Mouse (Mus musculus): ENCODE data around the gene Olfr1086. TPM values are rescaled to one million over a fixed set of nuclear protein-coding genes. Genes with fewer than 3 reads are reported as not detected.
"Not testable (repeated sequence)": the region's sequence is repeated elsewhere in the genome, so short reads cannot be mapped to it uniquely, and the experiment has no call there.

The Olfr1086 gene
- not detected for total RNA-seq (2021)

- DNase-seq: no peak
These were observed at the start of gene Olfr1086 for GRCm38 (mm10) chr2:86679992-86680391. Gene Olfr1086 (minus strand): TSS chr2:86680092.

DNA sequence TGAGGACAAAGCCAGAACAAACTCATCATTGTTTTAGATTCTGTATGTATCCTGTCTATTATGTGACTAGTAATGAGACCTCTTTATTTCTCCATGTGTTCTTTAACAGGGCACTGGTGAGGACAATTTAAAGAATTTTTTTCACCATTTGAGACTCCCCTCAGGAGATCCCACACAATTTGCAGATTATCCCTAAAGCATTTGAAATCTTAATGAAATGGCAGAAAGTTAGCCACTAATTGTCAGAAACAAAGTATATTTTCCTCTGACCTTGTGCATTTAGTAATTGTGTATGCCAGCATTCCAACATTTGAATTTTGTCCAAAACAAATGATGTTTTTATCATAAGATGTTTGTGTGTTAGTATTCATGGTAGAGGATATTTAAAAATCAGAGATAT, 18.4 kb upstream of the Olfr1086 start, which contains the start of gene Olfr1087:
Olfr1087 (minus strand) TSS at position 101 of the 400 bp plus-strand sequence.
- no peak for DNase-seq

DNA sequence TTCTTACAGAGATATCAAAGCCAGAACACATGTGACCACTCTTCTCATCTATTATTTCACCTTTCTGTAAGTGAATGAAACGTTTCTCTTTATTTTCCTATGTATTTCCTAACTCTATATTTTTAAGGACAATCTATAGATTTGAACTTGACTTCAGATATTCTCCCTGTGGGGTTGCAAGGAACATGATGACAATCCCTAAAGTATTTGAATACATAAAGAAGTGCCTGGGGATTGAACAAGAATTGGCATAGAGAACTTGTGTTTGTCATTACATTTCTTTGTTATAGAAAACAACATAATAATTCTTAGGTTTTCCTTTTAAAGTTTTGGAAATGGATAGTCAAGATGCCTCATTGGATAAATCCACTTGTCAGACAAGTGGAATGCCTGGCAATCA, 18.0 kb downstream of the Olfr1086 start, which contains the start of gene Olfr1085:
Olfr1085 (minus strand) TSS at position 101 of the 400 bp plus-strand sequence.
- DNase-seq: no peak

GRCm38 (mm10) chr2:86639625-86640024, 40.3 kb downstream of the Olfr1086 start, which contains the start of gene Olfr1084:
Gene Olfr1084 (minus strand): TSS chr2:86639725.
- not testable (repeated sequence) for DNase-seq

Other genes starting within 250 kb of the Olfr1086 start
- not detected for gene Olfr1065, start 229.5 kb downstream of the Olfr1086 start, total RNA-seq (2021)
- gene Olfr1066, start 223.8 kb downstream of the Olfr1086 start, total RNA-seq (2021): not detected
- not detected for gene Olfr228, start 192.7 kb downstream of the Olfr1086 start, total RNA-seq (2021)
- not detected for gene Olfr1076, start 171.6 kb downstream of the Olfr1086 start, total RNA-seq (2021)
- gene Olfr1079, start 137.6 kb downstream of the Olfr1086 start, total RNA-seq (2021): not detected
- not detected for gene Olfr1080, start 121.9 kb downstream of the Olfr1086 start, total RNA-seq (2021)
- not detected for gene Olfr1082, start 81.1 kb downstream of the Olfr1086 start, total RNA-seq (2021)
- not detected for gene Olfr1084, start 40.4 kb downstream of the Olfr1086 start, total RNA-seq (2021)
- not detected for gene Olfr1085, start 18.1 kb downstream of the Olfr1086 start, total RNA-seq (2021)
- not detected for gene Olfr1087, start 18.3 kb upstream of the Olfr1086 start, total RNA-seq (2021)
- gene Olfr1089, start 53.6 kb upstream of the Olfr1086 start, total RNA-seq (2021): not detected
- not detected for gene Olfr1090, start 78.9 kb upstream of the Olfr1086 start, total RNA-seq (2021)
- not detected for gene Olfr1093, start 102.4 kb upstream of the Olfr1086 start, total RNA-seq (2021)
- not detected for gene Olfr141, start 129.9 kb upstream of the Olfr1086 start, total RNA-seq (2021)
- gene Olfr1094, start 144.6 kb upstream of the Olfr1086 start, total RNA-seq (2021): not detected
- not detected for gene Olfr1095, start 171.6 kb upstream of the Olfr1086 start, total RNA-seq (2021)
- not detected for gene Gm13723, start 194.7 kb upstream of the Olfr1086 start, total RNA-seq (2021)
- not detected for gene Olfr1097, start 212.1 kb upstream of the Olfr1086 start, total RNA-seq (2021)
- not detected for gene Olfr1098, start 244.5 kb upstream of the Olfr1086 start, total RNA-seq (2021)